Mouse (Mus musculus) CH12.LX (cell line): Measurements from ENCODE around the gene Atg9b.

Experiments
- BHLHE40 ChIP-seq: IDR thresholded peaks from 2 replicates; pipeline ENCODE4 v1.6.1; 2011; ENCODE audit warnings: mild to moderate bottlenecking, low read depth, low read length, improper control_type of control experiment
- CTCF ChIP-seq, 2 experiments: IDR thresholded peaks in 1 of 2; conservative IDR thresholded peaks in 1 of 2; 2 replicates each; pipeline ENCODE4 v1.5.1; 2011 to 2012; ENCODE audit warnings: low read depth in 2 of 2, low read length in 2 of 2, improper control_type of control experiment in 1 of 2, inconsistent platforms in 1 of 2, mild to moderate bottlenecking in 1 of 2, moderate library complexity in 1 of 2
- E2F4 ChIP-seq: IDR thresholded peaks from 2 replicates; pipeline ENCODE4 v1.6.1; 2011; ENCODE audit warnings: low read depth, low read length, improper control_type of control experiment; ENCODE audit not compliant: insufficient replicate concordance
- ELF1 ChIP-seq: IDR thresholded peaks from 2 replicates; pipeline ENCODE4 v1.6.1; 2014; ENCODE audit warnings: low read depth, mild to moderate bottlenecking, inconsistent platforms, low read length, improper control_type of control experiment
- EP300 ChIP-seq: IDR thresholded peaks from 2 replicates; pipeline ENCODE4 v1.6.1; 2011; ENCODE audit warnings: low read length, improper control_type of control experiment
- JUND ChIP-seq: conservative IDR thresholded peaks from 2 replicates; pipeline ENCODE4 v1.6.1; 2011; ENCODE audit warnings: low read depth, low read length, improper control_type of control experiment
- MYC ChIP-seq: IDR thresholded peaks from 2 replicates; pipeline ENCODE4 v1.6.1; 2011; ENCODE audit warnings: low read depth, mild to moderate bottlenecking, improper control_type of control experiment, low read length
- NELFE ChIP-seq: IDR thresholded peaks from 2 replicates; pipeline ENCODE4 v1.6.1; 2011; ENCODE audit warnings: low read depth, low read length, improper control_type of control experiment
- POLR2A ChIP-seq: IDR thresholded peaks from 2 replicates; pipeline ENCODE4 v1.6.1; 2011; ENCODE audit warnings: low read depth, mild to moderate bottlenecking, improper control_type of control experiment, low read length
- USF1 ChIP-seq: IDR thresholded peaks from 2 replicates; pipeline ENCODE4 v1.6.1; 2014; ENCODE audit warnings: low read depth, mild to moderate bottlenecking, inconsistent platforms, low read length, improper control_type of control experiment
- ZMIZ1 ChIP-seq: IDR thresholded peaks from 2 replicates; pipeline ENCODE4 v1.6.1; 2012; ENCODE audit warnings: low read depth, mild to moderate bottlenecking, inconsistent platforms, low read length, improper control_type of control experiment

- TF ChIP-seq POLR2A (no peak), BHLHE40 (no peak), ZMIZ1 (no peak), CTCF (conservative IDR thresholded peaks at IDR 0.05 in 1 of 2, IDR thresholded peaks at IDR 0.05 in 1 of 2; ENCODE audit: low read depth in 2 of 2, low read length in 2 of 2) (no peak), ELF1 (no peak), NELFE (no peak), USF1 (no peak), JUND (no peak), E2F4 (no peak), EP300 (no peak), MYC (no peak)
These were observed 57.2 kb downstream of the Atg9b start for GRCm38 (mm10) chr5:24334749-24335148.
